8 mouse cellular contexts compared by ENCODE assay signal in the genomic region with DNA sequence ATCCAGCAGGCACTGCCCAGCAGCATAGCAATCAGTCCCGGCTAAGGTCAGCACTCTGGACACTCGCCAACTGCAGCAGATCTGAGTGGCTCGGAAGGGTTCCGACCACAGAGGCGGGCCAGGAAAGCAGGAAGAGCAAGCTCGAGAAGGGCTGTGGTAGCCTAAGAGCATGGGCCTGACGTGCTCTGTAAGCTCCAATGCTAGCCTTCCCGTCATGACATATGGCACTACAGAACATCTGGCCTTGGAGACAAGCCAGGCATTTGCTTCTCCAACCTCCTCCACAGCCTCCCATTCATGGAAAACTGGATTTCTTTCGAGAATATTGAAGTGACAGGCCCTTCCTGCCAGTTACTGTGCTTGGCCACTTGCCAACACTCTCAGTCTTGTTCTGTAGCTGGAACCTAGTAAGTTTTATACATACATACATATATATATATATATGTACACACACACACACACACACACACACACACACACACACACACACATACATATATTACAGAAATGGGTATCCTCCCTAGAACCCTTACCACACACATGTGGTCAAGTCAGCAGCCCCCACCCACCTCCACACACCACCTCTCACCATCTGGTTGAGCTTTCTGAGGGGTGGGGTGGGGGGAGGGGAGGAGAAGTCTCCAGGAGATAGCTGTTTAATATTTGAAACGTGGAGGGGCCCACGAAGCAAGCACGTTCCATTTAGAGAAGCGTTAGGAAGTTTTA.
DNase-seq lines count a peak whose midpoint lies in the region; ATAC-seq lines count a peak whose summit lies in the region.

No protein-coding gene starts in this region.

- H3K27ac ChIP-seq in liver, embryonic 12.5 days = no peak overlapping the region
- peak overlapping the region; percentile 28 for H3K27ac ChIP-seq in embryonic facial prominence, embryonic 14.5 days (replicated peaks; ENCODE audit: low read depth, low read length)
- H3K27ac ChIP-seq in heart, embryonic 11.5 days (ENCODE audit: low read depth, low read length) = peak overlapping the region; percentile 43; the same call in 1 of the 2 replicates
- H3K27ac ChIP-seq in kidney, embryonic 15.5 days = peak overlapping the region; percentile 78
- H3K27ac ChIP-seq in limb, embryonic 12.5 days = peak overlapping the region; percentile 75
- H3K27ac ChIP-seq in neural tube, embryonic 13.5 days (replicated peaks) = peak overlapping the region; percentile 68

- H3K4me3 ChIP-seq in liver, embryonic 12.5 days = no peak overlapping the region
- H3K4me3 ChIP-seq in embryonic facial prominence, embryonic 14.5 days (ENCODE audit: low read depth, low read length) = no peak overlapping the region
- H3K4me3 ChIP-seq in heart, embryonic 11.5 days (ENCODE audit: low read depth, low read length) = no peak overlapping the region
- no peak overlapping the region for H3K4me3 ChIP-seq in kidney, embryonic 15.5 days (replicated peaks)
- H3K4me3 ChIP-seq in limb, embryonic 12.5 days (replicated peaks) = no peak overlapping the region
- H3K4me3 ChIP-seq in neural tube, embryonic 13.5 days = no peak overlapping the region

- WGBS in liver, embryonic 12.5 days (ENCODE audit: insufficient replicate concordance) = 52% methylated on average over 13 of the region's 13 CpGs
- 26% methylated on average over 13 of the region's 13 CpGs for WGBS in embryonic facial prominence, embryonic 14.5 days
- 31% methylated on average over 13 of the region's 13 CpGs for WGBS in heart, embryonic 11.5 days (ENCODE audit: insufficient replicate concordance)
- 36% methylated on average over 13 of the region's 13 CpGs for WGBS in kidney, embryonic 15.5 days
- 31% methylated on average over 13 of the region's 13 CpGs for WGBS in limb, embryonic 12.5 days
- 48% methylated on average over 13 of the region's 13 CpGs for WGBS in neural tube, embryonic 13.5 days

- H3K9me3 ChIP-seq in liver, embryonic 12.5 days (replicated peaks) = no peaks in the 10 kb centered on the region
- H3K9me3 ChIP-seq in embryonic facial prominence, embryonic 14.5 days (ENCODE audit: control insufficient read depth, low read length) = no peaks in the 10 kb centered on the region
- no peaks in the 10 kb centered on the region for H3K9me3 ChIP-seq in heart, embryonic 11.5 days (replicated peaks; ENCODE audit: control insufficient read depth, low read length)
- no peaks in the 10 kb centered on the region for H3K9me3 ChIP-seq in kidney, embryonic 15.5 days (replicated peaks)
- no peaks in the 10 kb centered on the region for H3K9me3 ChIP-seq in limb, embryonic 12.5 days
- no peaks in the 10 kb centered on the region for H3K9me3 ChIP-seq in neural tube, embryonic 13.5 days

- H3K9ac ChIP-seq in liver, embryonic 12.5 days = no peak overlapping the region
- no peak overlapping the region for H3K9ac ChIP-seq in embryonic facial prominence, embryonic 14.5 days (ENCODE audit: low read depth, low read length)
- no peak overlapping the region for H3K9ac ChIP-seq in heart, embryonic 11.5 days (ENCODE audit: low read depth, low read length)
- H3K9ac ChIP-seq in kidney, embryonic 15.5 days = no peak overlapping the region
- no peak overlapping the region for H3K9ac ChIP-seq in limb, embryonic 12.5 days (replicated peaks)
- no peak overlapping the region for H3K9ac ChIP-seq in neural tube, embryonic 13.5 days

- H3K27me3 ChIP-seq in liver, embryonic 12.5 days (replicated peaks) = peaks cover 4% of the 10 kb centered on the region; the same call in 1 of the 2 replicates
- H3K27me3 ChIP-seq in embryonic facial prominence, embryonic 14.5 days (replicated peaks; ENCODE audit: control insufficient read depth, insufficient read depth, low read length) = no peaks in the 10 kb centered on the region
- no peaks in the 10 kb centered on the region for H3K27me3 ChIP-seq in heart, embryonic 11.5 days (ENCODE audit: control insufficient read depth, insufficient read depth, low read length)
- H3K27me3 ChIP-seq in kidney, embryonic 15.5 days = peaks cover 10% of the 10 kb centered on the region; the same call in 1 of the 2 replicates
- peaks cover 34% of the 10 kb centered on the region for H3K27me3 ChIP-seq in limb, embryonic 12.5 days
- no peaks in the 10 kb centered on the region for H3K27me3 ChIP-seq in neural tube, embryonic 13.5 days

- H3K4me1 ChIP-seq in liver, embryonic 12.5 days = peaks cover 14% of the 10 kb centered on the region
- H3K4me1 ChIP-seq in embryonic facial prominence, embryonic 14.5 days (ENCODE audit: control insufficient read depth, insufficient read depth, low read length) = peaks cover 26% of the 10 kb centered on the region
- peaks cover 15% of the 10 kb centered on the region for H3K4me1 ChIP-seq in heart, embryonic 11.5 days (ENCODE audit: control insufficient read depth, insufficient read depth, low read length)
- H3K4me1 ChIP-seq in kidney, embryonic 15.5 days = peaks cover 39% of the 10 kb centered on the region
- peaks cover 72% of the 10 kb centered on the region for H3K4me1 ChIP-seq in limb, embryonic 12.5 days (replicated peaks)
- H3K4me1 ChIP-seq in neural tube, embryonic 13.5 days (replicated peaks) = peaks cover 61% of the 10 kb centered on the region

- DNase-seq in liver = peak; percentile 34
- DNase-seq in embryonic facial prominence, embryonic 14.5 days (ENCODE audit: low spot score) = peak; percentile 95

- no peak for ATAC-seq in liver, embryonic 12.5 days
- ATAC-seq in embryonic facial prominence, embryonic 14.5 days (ENCODE audit: low read depth) = peak; percentile 85
- peak; percentile 74 for ATAC-seq in heart, embryonic 11.5 days (replicated peaks; ENCODE audit: insufficient number of reproducible peaks, low FRiP score, low TSS enrichment)
- peak; percentile 91 for ATAC-seq in kidney, embryonic 15.5 days (replicated peaks; ENCODE audit: low FRiP score)
- ATAC-seq in limb, embryonic 12.5 days (ENCODE audit: insufficient number of reproducible peaks, insufficient read depth, low FRiP score, low TSS enrichment, low read depth) = peak; percentile 57; the same call in 1 of the 2 replicates
- ATAC-seq in neural tube, embryonic 13.5 days (ENCODE audit: low read depth) = peak; percentile 24
- ATAC-seq in activated CD4-positive, CD25-positive, alpha-beta regulatory T cell, adult 4 months = no peak

- H3K4me2 ChIP-seq in liver, embryonic 12.5 days = no peak overlapping the region
- H3K4me2 ChIP-seq in embryonic facial prominence, embryonic 14.5 days (ENCODE audit: low read depth, low read length) = no peak overlapping the region
- no peak overlapping the region for H3K4me2 ChIP-seq in heart, embryonic 11.5 days
- 0 out of 2 replicates have a peak overlapping the region, but pooled peaks have one; percentile 23 for H3K4me2 ChIP-seq in kidney, embryonic 15.5 days
- H3K4me2 ChIP-seq in limb, embryonic 12.5 days = peak overlapping the region; percentile 25
- H3K4me2 ChIP-seq in neural tube, embryonic 13.5 days = no peak overlapping the region

- no peaks in the 10 kb centered on the region for H3K36me3 ChIP-seq in liver, embryonic 12.5 days
- H3K36me3 ChIP-seq in embryonic facial prominence, embryonic 14.5 days (ENCODE audit: control insufficient read depth, insufficient read depth, low read length) = no peaks in the 10 kb centered on the region
- H3K36me3 ChIP-seq in heart, embryonic 11.5 days (ENCODE audit: control insufficient read depth, insufficient read depth, low read length) = no peaks in the 10 kb centered on the region
- no peaks in the 10 kb centered on the region for H3K36me3 ChIP-seq in kidney, embryonic 15.5 days
- no peaks in the 10 kb centered on the region for H3K36me3 ChIP-seq in limb, embryonic 12.5 days
- H3K36me3 ChIP-seq in neural tube, embryonic 13.5 days = no peaks in the 10 kb centered on the region

Comparison
In these comparisons a context has a peak if more than half of its experiments do, and no peak if none do; other contexts are left out.
1. ATAC-seq: peak in embryonic facial prominence, embryonic 14.5 days (single experiment), heart, embryonic 11.5 days (single experiment), kidney, embryonic 15.5 days (single experiment), limb, embryonic 12.5 days (single experiment) and neural tube, embryonic 13.5 days (single experiment); none in liver, embryonic 12.5 days (single experiment) and activated CD4-positive, CD25-positive, alpha-beta regulatory T cell, adult 4 months (single experiment).
2. H3K4me2 ChIP-seq: peak in kidney, embryonic 15.5 days (single experiment) and limb, embryonic 12.5 days (single experiment); none in liver, embryonic 12.5 days (single experiment), embryonic facial prominence, embryonic 14.5 days (single experiment), heart, embryonic 11.5 days (single experiment) and neural tube, embryonic 13.5 days (single experiment).